8 mouse cellular contexts compared by ENCODE assay signal in the genomic region with DNA sequence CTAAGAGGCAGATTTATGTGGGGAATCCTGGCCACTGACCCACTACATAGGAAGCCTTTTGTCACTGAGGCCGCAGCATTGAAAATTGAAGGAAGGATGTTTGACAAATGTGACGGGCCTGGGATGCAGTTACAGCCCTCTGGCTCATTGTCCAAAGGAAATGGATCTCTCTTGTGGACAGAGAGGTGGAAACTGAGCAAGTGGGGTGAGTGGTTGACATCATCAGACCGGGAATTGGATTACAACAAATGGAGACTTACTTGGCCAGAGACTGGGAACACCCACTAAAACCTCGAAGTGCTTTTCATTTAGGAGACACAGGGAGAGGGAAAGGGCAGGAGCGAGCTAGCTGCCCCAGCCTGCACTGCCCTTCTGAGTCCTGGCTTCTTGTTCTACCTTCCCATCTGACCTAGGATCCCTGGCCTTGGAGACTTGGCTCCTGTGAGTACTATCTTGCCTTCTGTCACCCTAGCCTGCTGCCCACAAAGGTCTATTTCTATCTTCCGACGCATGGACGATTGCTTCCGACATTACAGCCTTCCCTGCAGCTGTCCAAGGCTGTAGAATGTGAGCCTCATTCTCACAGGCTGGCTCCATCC. TPM values are rescaled to one million over a fixed set of nuclear protein-coding genes. Genes with fewer than 3 reads are reported as not detected.
DNase-seq lines count a peak whose midpoint lies in the region; ATAC-seq and TF ChIP-seq lines count a peak whose summit lies in the region.

No protein-coding gene starts in this region.

- H3K4me1 ChIP-seq in MEL (ENCODE audit: control insufficient read depth in 1 of 2, insufficient read depth in 2 of 2, low read length in 2 of 2), result peaks cover 39 to 74% of the 10 kb centered on the region in 2 experiments
- peaks cover 96% of the 10 kb centered on the region for H3K4me1 ChIP-seq in heart, postnatal 0 days (ENCODE audit: control insufficient read depth, insufficient read depth)
- H3K4me1 ChIP-seq in liver, embryonic 11.5 days (replicated peaks; ENCODE audit: control insufficient read depth, insufficient read depth, low read length), result peaks cover 91% of the 10 kb centered on the region

- ATAC-seq in heart, postnatal 0 days (ENCODE audit: insufficient read depth, low read depth), result peak; percentile 43
- ATAC-seq in liver, embryonic 11.5 days (replicated peaks; ENCODE audit: low FRiP score), result no peak
- ATAC-seq in monocyte, adult 5-6 weeks (replicated peaks; ENCODE audit: insufficient number of reproducible peaks, low FRiP score, low TSS enrichment, poor library complexity, severe bottlenecking), result no peak
- no peak for ATAC-seq in inflammation-experienced regulatory T-cells, adult 6 months

- peaks cover 0 to 68% of the 10 kb centered on the region in 2 experiments; a peak in 2 of 4 replicates for H3K36me3 ChIP-seq in MEL (ENCODE audit: control insufficient read depth in 1 of 2, insufficient read depth in 2 of 2, low read length in 2 of 2)
- no peaks in the 10 kb centered on the region for H3K36me3 ChIP-seq in heart, postnatal 0 days (replicated peaks; ENCODE audit: control insufficient read depth, insufficient read depth, low read length)
- H3K36me3 ChIP-seq in liver, embryonic 11.5 days (ENCODE audit: control insufficient read depth, insufficient read depth, low read length), result no peaks in the 10 kb centered on the region

- no peak for TF ChIP-seq CTCF in MEL (IDR thresholded peaks at IDR 0.05 in 2 of 3, conservative IDR thresholded peaks at IDR 0.05 in 1 of 3; ENCODE audit: control insufficient read depth in 1 of 3, insufficient read depth in 1 of 3, low read depth in 2 of 3, low read length in 3 of 3, poor library complexity in 1 of 3, severe bottlenecking in 1 of 3)
- no peak for TF ChIP-seq CTCF in heart, postnatal 0 days (IDR thresholded peaks at IDR 0.05; ENCODE audit: low read depth)

- H3K27ac ChIP-seq in MEL (ENCODE audit: control insufficient read depth, low read depth, low read length), result peak overlapping the region; percentile 100
- H3K27ac ChIP-seq in heart, postnatal 0 days (ENCODE audit: low read depth), result peak overlapping the region; percentile 98
- H3K27ac ChIP-seq in liver, embryonic 11.5 days (ENCODE audit: low read depth, low read length), result peak overlapping the region; percentile 77

- TF ChIP-seq RAD21 in MEL (IDR thresholded peaks at IDR 0.05; ENCODE audit: low read depth, low read length), result no peak

- H3K79me2 ChIP-seq in MEL (ENCODE audit: control insufficient read depth, insufficient read depth, low read length, poor library complexity), result peaks cover 32% of the 10 kb centered on the region

- peak overlapping the region; percentile 65 for H3K9ac ChIP-seq in MEL (ENCODE audit: control insufficient read depth, low read depth, low read length, poor library complexity, severe bottlenecking)
- peak overlapping the region; percentile 59 for H3K9ac ChIP-seq in heart, postnatal 0 days (replicated peaks; ENCODE audit: low read depth, low read length)
- H3K9ac ChIP-seq in liver, embryonic 11.5 days (ENCODE audit: low read depth, low read length), result peak overlapping the region; percentile 41

- H3K4me2 ChIP-seq in heart, postnatal 0 days (ENCODE audit: low read depth, low read length), result peak overlapping the region; percentile 60
- peak overlapping the region; percentile 53 for H3K4me2 ChIP-seq in liver, embryonic 11.5 days

- H3K4me3 ChIP-seq in MEL (ENCODE audit: control insufficient read depth in 1 of 2, insufficient read depth in 1 of 2, low read depth in 2 of 2, low read length in 2 of 2), result no peak overlapping the region
- peak overlapping the region; percentile 40 for H3K4me3 ChIP-seq in heart, postnatal 0 days (ENCODE audit: low read depth, low read length)
- H3K4me3 ChIP-seq in liver, embryonic 11.5 days (ENCODE audit: low read depth, low read length), result no peak overlapping the region

- DNase-seq in cerebellum, adult 11-12 months, result peak; percentile 57
- no peak for DNase-seq in cerebellum, adult 9-10 months
- DNase-seq in MEL (ENCODE audit: low read depth, low spot score), result no peak
- DNase-seq in heart, postnatal 0 days (ENCODE audit: low spot score), result peak; percentile 37
- DNase-seq in liver, embryonic 11.5 days (ENCODE audit: low spot score), result no peak
- DNase-seq in right cerebral cortex, postnatal 25 days, result no peak

- no peak for TF ChIP-seq EP300 in MEL (IDR thresholded peaks at IDR 0.05; ENCODE audit: low read depth in 1 of 2, low read length in 2 of 2)
- no peak for TF ChIP-seq EP300 in heart, postnatal 0 days (IDR thresholded peaks at IDR 0.05; ENCODE audit: low read depth)

- no peaks in the 10 kb centered on the region for H3K27me3 ChIP-seq in MEL (ENCODE audit: control insufficient read depth in 1 of 2, insufficient read depth in 2 of 2, low read length in 2 of 2)
- H3K27me3 ChIP-seq in heart, postnatal 0 days (ENCODE audit: control insufficient read depth, insufficient read depth, low read length), result no peaks in the 10 kb centered on the region
- no peaks in the 10 kb centered on the region for H3K27me3 ChIP-seq in liver, embryonic 11.5 days (replicated peaks; ENCODE audit: control insufficient read depth, insufficient read depth, low read length)

- TF ChIP-seq POLR2A in MEL (IDR thresholded peaks at IDR 0.05; ENCODE audit: control insufficient read depth in 1 of 2, insufficient read depth in 1 of 2, low read depth in 1 of 2, low read length in 2 of 2, poor library complexity in 1 of 2), result no peak

- 26% methylated on average over 9 of the region's 9 CpGs for WGBS in heart, postnatal 0 days
- WGBS in liver, embryonic 11.5 days, result 69% methylated on average over 9 of the region's 9 CpGs

- H3K9me3 ChIP-seq in MEL (replicated peaks; ENCODE audit: insufficient read depth, low read length), result no peaks in the 10 kb centered on the region
- H3K9me3 ChIP-seq in heart, postnatal 0 days (replicated peaks; ENCODE audit: control insufficient read depth, low read length), result no peaks in the 10 kb centered on the region
- no peaks in the 10 kb centered on the region for H3K9me3 ChIP-seq in liver, embryonic 11.5 days (ENCODE audit: control insufficient read depth, low read length)

TF ChIP-seq in MEL, 35 proteins besides CTCF, POLR2A, EP300 and RAD21:
- TF ChIP-seq MYC (IDR thresholded peaks at IDR 0.05; ENCODE audit: low read depth, low read length) (no peak), TCF12 (IDR thresholded peaks at IDR 0.05; ENCODE audit: low read depth, low read length) (no peak), ZMIZ1 (IDR thresholded peaks at IDR 0.05; ENCODE audit: low read depth, low read length) (no peak), ELF1 (IDR thresholded peaks at IDR 0.05; ENCODE audit: low read depth, low read length) (no peak), BHLHE40 (IDR thresholded peaks at IDR 0.05; ENCODE audit: borderline replicate concordance, low read depth, low read length) (no peak)

RNA-seq across cellular contexts. Expression of gene Pkig, which starts 35.6 kb away (rescaled TPM):
- total RNA-seq in MEL (2012; rRNA removed), result 74.6 and 79.5 TPM in 2 replicates
- polyA plus RNA-seq in MEL (2012; ENCODE audit: insufficient read depth in 1 of 2, insufficient read length in 2 of 2, low read depth in 1 of 2, low replicate concordance in 2 of 2, missing spikeins in 1 of 2), result 100 to 1,000 TPM in 1 of 2 experiments, not detected in 1; 160 TPM
- total RNA-seq in heart, postnatal 0 days (2014; rRNA removed; ENCODE audit: low replicate concordance), result 363 and 431 TPM in 2 replicates
- 495 and 511 TPM in 2 replicates for polyA plus RNA-seq in heart, postnatal 0 days (2015; fragmentation: Nextera tagmentation; extraction: Ambion mirVana)
- polyA plus RNA-seq in liver, embryonic 11.5 days (2014; fragmentation: Nextera tagmentation; extraction: Ambion mirVana), result 178 and 186 TPM in 2 replicates
- 35.5 to 40.2 TPM (median 39.7 TPM) in 3 replicates for total RNA-seq in monocyte, adult 5-6 weeks (2017)
- 1 to 10 TPM; 2.0 to 5.5 (median 3.3) TPM for polyA plus RNA-seq in inflammation-experienced regulatory T-cells, adult 6 months (2017; shearing (Covaris generic))

RNA-seq across cellular contexts. Expression of gene Serinc3, which starts 48.9 kb away (rescaled TPM):
- total RNA-seq in MEL (2012; rRNA removed), result 326 and 348 TPM in 2 replicates
- 100 to 1,000 TPM; 637 to 650 TPM for polyA plus RNA-seq in MEL (2012; ENCODE audit: insufficient read depth in 1 of 2, insufficient read length in 2 of 2, low read depth in 1 of 2, low replicate concordance in 2 of 2, missing spikeins in 1 of 2)
- total RNA-seq in heart, postnatal 0 days (2014; rRNA removed; ENCODE audit: low replicate concordance), result 181 and 193 TPM in 2 replicates
- 61.3 and 62.4 TPM in 2 replicates for polyA plus RNA-seq in heart, postnatal 0 days (2015; fragmentation: Nextera tagmentation; extraction: Ambion mirVana)
- polyA plus RNA-seq in liver, embryonic 11.5 days (2014; fragmentation: Nextera tagmentation; extraction: Ambion mirVana), result 116 TPM in 2 replicates
- 811 to 879 TPM (median 868 TPM) in 3 replicates for total RNA-seq in monocyte, adult 5-6 weeks (2017)
- 100 to 1,000 TPM; 124 to 178 (median 145) TPM for polyA plus RNA-seq in inflammation-experienced regulatory T-cells, adult 6 months (2017; shearing (Covaris generic))

RNA-seq across cellular contexts. Expression of gene Ada, which starts 56.2 kb away (rescaled TPM):
- 35.1 and 36.7 TPM in 2 replicates for total RNA-seq in MEL (2012; rRNA removed)
- 10 to 100 TPM in 1 of 2 experiments, not detected in 1; 36.5 TPM for polyA plus RNA-seq in MEL (2012; ENCODE audit: insufficient read depth in 1 of 2, insufficient read length in 2 of 2, low read depth in 1 of 2, low replicate concordance in 2 of 2, missing spikeins in 1 of 2)
- total RNA-seq in heart, postnatal 0 days (2014; rRNA removed; ENCODE audit: low replicate concordance), result 2.4 and 4.1 TPM in 2 replicates
- polyA plus RNA-seq in heart, postnatal 0 days (2015; fragmentation: Nextera tagmentation; extraction: Ambion mirVana), result 1.9 and 2.2 TPM in 2 replicates
- 10.2 and 11.3 TPM in 2 replicates for polyA plus RNA-seq in liver, embryonic 11.5 days (2014; fragmentation: Nextera tagmentation; extraction: Ambion mirVana)
- 2.3 to 4.2 TPM (median 3.8 TPM) in 3 replicates for total RNA-seq in monocyte, adult 5-6 weeks (2017)
- 1 to 10 TPM; 4.4 to 8.2 (median 7.4) TPM for polyA plus RNA-seq in inflammation-experienced regulatory T-cells, adult 6 months (2017; shearing (Covaris generic))

Comparison
In these comparisons a context has a peak if more than half of its experiments do, and no peak if none do; other contexts are left out.
1. DNase-seq: peak in cerebellum, adult 11-12 months (single experiment) and heart, postnatal 0 days (single experiment); none in cerebellum, adult 9-10 months (single experiment), MEL (single experiment), liver, embryonic 11.5 days (single experiment) and right cerebral cortex, postnatal 25 days (single experiment).
2. Peak in every context shown above with its lines, with median percentiles within 50 percentile points of each other: H3K27ac ChIP-seq and H3K9ac ChIP-seq.